Mouse (Mus musculus) liver, embryonic 11.5 days (tissue): ENCODE measurements around the gene Ahcyl2. TPM values are rescaled to one million over a fixed set of nuclear protein-coding genes. Genes with fewer than 3 reads are reported as not detected.

Experiments
- ATAC-seq: fragments of 200-750 bp; cut with Nextera tagmentation; replicated peaks from 2 replicates; pipeline ENCODE4 v1.8.0; 2017; ENCODE audit warnings: moderate number of reproducible peaks, mild to moderate bottlenecking, moderate TSS enrichment, moderate library complexity; ENCODE audit not compliant: low FRiP score
- DNase-seq: peaks from one replicate; pipeline ENCODE4 v3.0.0-alpha.2; 2017; ENCODE audit warnings: low spot score
- H3K27ac ChIP-seq: fragments of 300-500 bp; sonication (generic); 2 replicates; pipeline ENCODE4 v1.5.1; 2014; ENCODE audit warnings: mild to moderate bottlenecking, low read depth, low read length, control low read depth
- H3K27me3 ChIP-seq: fragments of 300-500 bp; sonication (generic); replicated peaks from 2 replicates; pipeline ENCODE4 v1.6.1; 2014; ENCODE audit warnings: low read length, mixed read lengths; ENCODE audit not compliant: control insufficient read depth, insufficient read depth
- H3K36me3 ChIP-seq: fragments of 300-500 bp; sonication (generic); 2 replicates; pipeline ENCODE4 v1.6.1; 2014; ENCODE audit warnings: mild to moderate bottlenecking, low read length, moderate library complexity, mixed read lengths; ENCODE audit not compliant: control insufficient read depth, insufficient read depth
- H3K4me1 ChIP-seq: fragments of 300-500 bp; sonication (generic); replicated peaks from 2 replicates; pipeline ENCODE4 v1.6.1; 2014; ENCODE audit warnings: low read length, mixed read lengths; ENCODE audit not compliant: control insufficient read depth, insufficient read depth
- H3K4me2 ChIP-seq: fragments of 300-500 bp; sonication (generic); 2 replicates; pipeline ENCODE4 v1.6.1; 2014; ENCODE audit warnings: mild to moderate bottlenecking, control low read depth, moderate library complexity
- H3K4me3 ChIP-seq: fragments of 300-500 bp; sonication (generic); 2 replicates; pipeline ENCODE4 v1.5.1; 2014; ENCODE audit warnings: low read depth, low read length, control low read depth
- H3K9ac ChIP-seq: fragments of 300-500 bp; sonication (generic); 2 replicates; pipeline ENCODE4 v1.6.1; 2014; ENCODE audit warnings: low read depth, low read length, control low read depth
- H3K9me3 ChIP-seq: fragments of 300-500 bp; sonication (generic); 2 replicates; pipeline ENCODE4 v1.6.1; 2016; ENCODE audit warnings: low read length, inconsistent platforms, mixed read lengths; ENCODE audit not compliant: control insufficient read depth
- WGBS: fragments of 180-500 bp; shearing (Covaris S2); extraction: QIAGEN DNeasy Blood & Tissue Kit; methylation state at CpG from one replicate; pipeline ENCODE4 v1.1.7; 2014; 5-methylcytosine and 5-hydroxymethylcytosine counted together
- polyA plus RNA-seq: library from polyadenylated mRNA; unstranded; fragments of >200 nt; fragmentation: Nextera tagmentation; extraction: Ambion mirVana; gene quantifications from 2 replicates; pipeline ENCODE4 v1.2.1, GENCODE M21; 2014

The Ahcyl2 gene
- polyA plus RNA-seq, 1 experiment from 2014 or later, result 12.0 TPM

GRCm38 (mm10) chr6:29790014-29790698 is 22.3 kb downstream of the Ahcyl2 start:
- 67% methylated on average over 3 of the region's 3 CpGs for WGBS
- Histone ChIP-seq H3K4me3 (no peak overlapping the region), H3K9me3 (no peaks in the 10 kb centered on the region), H3K4me1 (peaks cover 6% of the 10 kb centered on the region), H3K36me3 (no peaks in the 10 kb centered on the region), H3K9ac (no peak overlapping the region), H3K27me3 (no peaks in the 10 kb centered on the region), H3K4me2 (no peak overlapping the region), H3K27ac (no peak overlapping the region)
- ATAC-seq (no peak), DNase-seq (no peak)

- Histone ChIP-seq H3K4me3 (no peak overlapping the region), H3K27ac (no peak overlapping the region), H3K9me3 (no peaks in the 10 kb centered on the region), H3K9ac (no peak overlapping the region), H3K27me3 (no peaks in the 10 kb centered on the region), H3K4me1 (peaks cover 3% of the 10 kb centered on the region), H3K36me3 (no peaks in the 10 kb centered on the region), H3K4me2 (no peak overlapping the region)
- DNase-seq, result no peak
- 71% methylated on average over 1 of the region's 1 CpGs for WGBS
- ATAC-seq, result no peak
Measured at GRCm38 (mm10) chr6:29793520-29793919, 25.7 kb downstream of the Ahcyl2 start.

- no peak for DNase-seq
- Histone ChIP-seq H3K4me2 (no peak overlapping the region), H3K4me3 (no peak overlapping the region), H3K9ac (no peak overlapping the region), H3K27ac (no peak overlapping the region), H3K9me3 (no peaks in the 10 kb centered on the region), H3K4me1 (no peaks in the 10 kb centered on the region; the same call in 1 of the 2 replicates), H3K27me3 (no peaks in the 10 kb centered on the region), H3K36me3 (no peaks in the 10 kb centered on the region)
- ATAC-seq, result no peak
- WGBS, result 67% methylated on average over 6 of the region's 6 CpGs
Measured at GRCm38 (mm10) chr6:29794582-29794981, 26.8 kb downstream of the Ahcyl2 start.

GRCm38 (mm10) chr6:29802979-29803378 is 35.2 kb downstream of the Ahcyl2 start:
- Histone ChIP-seq H3K36me3 (no peaks in the 10 kb centered on the region), H3K27ac (no peak overlapping the region), H3K4me1 (no peaks in the 10 kb centered on the region), H3K4me2 (no peak overlapping the region), H3K9me3 (no peaks in the 10 kb centered on the region), H3K27me3 (no peaks in the 10 kb centered on the region), H3K9ac (no peak overlapping the region), H3K4me3 (no peak overlapping the region)
- ATAC-seq (no peak), DNase-seq (no peak)
- WGBS, result 81% methylated on average over 1 of the region's 1 CpGs

- no peaks in the 10 kb centered on the region for H3K9me3 ChIP-seq
- DNase-seq (no peak), ATAC-seq (no peak)
- H3K4me1 ChIP-seq, result no peaks in the 10 kb centered on the region
- H3K36me3 ChIP-seq, result no peaks in the 10 kb centered on the region
- WGBS, result 67% methylated on average over 3 of the region's 3 CpGs
- H3K4me3 ChIP-seq, result no peak overlapping the region
- H3K27me3 ChIP-seq, result no peaks in the 10 kb centered on the region
- H3K27ac ChIP-seq, result no peak overlapping the region
- no peak overlapping the region for H3K9ac ChIP-seq
- no peak overlapping the region for H3K4me2 ChIP-seq
Measured at GRCm38 (mm10) chr6:29804006-29804405, 36.2 kb downstream of the Ahcyl2 start.

- H3K4me1 ChIP-seq, result no peaks in the 10 kb centered on the region
Measured at GRCm38 (mm10) chr6:29805381-29805780, 37.6 kb downstream of the Ahcyl2 start.

GRCm38 (mm10) chr6:29812076-29812475 is 44.3 kb downstream of the Ahcyl2 start:
- Histone ChIP-seq H3K9ac (no peak overlapping the region), H3K4me2 (no peak overlapping the region), H3K9me3 (no peaks in the 10 kb centered on the region), H3K4me3 (no peak overlapping the region), H3K27ac (no peak overlapping the region), H3K36me3 (no peaks in the 10 kb centered on the region), H3K4me1 (no peaks in the 10 kb centered on the region), H3K27me3 (no peaks in the 10 kb centered on the region)
- 75% methylated on average over 2 of the region's 2 CpGs for WGBS
- ATAC-seq, result no peak
- DNase-seq, result no peak

More at GRCm38 (mm10) chr6:29805381-29805780, 37.6 kb downstream of the Ahcyl2 start:
- Histone ChIP-seq H3K27me3 (no peaks in the 10 kb centered on the region), H3K4me2 (no peak overlapping the region), H3K4me3 (no peak overlapping the region), H3K36me3 (no peaks in the 10 kb centered on the region), H3K9ac (no peak overlapping the region), H3K27ac (no peak overlapping the region), H3K9me3 (no peaks in the 10 kb centered on the region)
- WGBS, result 89% methylated on average over 2 of the region's 2 CpGs
- ATAC-seq, result no peak
- no peak for DNase-seq

GRCm38 (mm10) chr6:29812651-29813050 is 44.8 kb downstream of the Ahcyl2 start:
- Histone ChIP-seq H3K9me3 (no peaks in the 10 kb centered on the region), H3K9ac (no peak overlapping the region), H3K27me3 (no peaks in the 10 kb centered on the region), H3K4me1 (no peaks in the 10 kb centered on the region), H3K36me3 (no peaks in the 10 kb centered on the region), H3K4me3 (no peak overlapping the region), H3K27ac (no peak overlapping the region), H3K4me2 (no peak overlapping the region)
- DNase-seq, result no peak
- no peak for ATAC-seq
- WGBS, result 67% methylated on average over 1 of the region's 1 CpGs

- H3K27me3 ChIP-seq, result no peaks in the 10 kb centered on the region
- no peak for DNase-seq
- no peak overlapping the region for H3K9ac ChIP-seq
- H3K27ac ChIP-seq, result no peak overlapping the region
- H3K4me3 ChIP-seq, result no peak overlapping the region
- ATAC-seq, result no peak
- no peak overlapping the region for H3K4me2 ChIP-seq
- no peaks in the 10 kb centered on the region for H3K4me1 ChIP-seq
- no peaks in the 10 kb centered on the region for H3K36me3 ChIP-seq
- WGBS, result 62% methylated on average over 2 of the region's 2 CpGs
- H3K9me3 ChIP-seq, result no peaks in the 10 kb centered on the region
Measured at GRCm38 (mm10) chr6:29814616-29815015, 46.8 kb downstream of the Ahcyl2 start.
